Mouse (Mus musculus) kidney, postnatal 4 days (tissue): ENCODE measurements at regions not wholly inside any gene's neighbourhood (a gene's known extent, or its start where the extent isn't known, plus 50 kb on each side); places are given as distances from the start of the nearest gene placed in this dataset.

ENCODE experiments used
- DNase-seq, 2 experiments: peaks; one replicate each; pipeline ENCODE4 v3.0.0; 2021; ENCODE audit warnings: mixed read lengths in 2 of 2

- no peak for DNase-seq
Measured at GRCm38 (mm10) chr14:58815616-58816539, 326.8 kb downstream of the 1700129C05Rik start.

GRCm38 (mm10) chr14:58812585-58812984 is 330.1 kb downstream of the 1700129C05Rik start:
- peak; percentile 20 to 51 for DNase-seq

GRCm38 (mm10) chr14:58801402-58801861 is 341.3 kb downstream of the 1700129C05Rik start:
- no peak for DNase-seq

GRCm38 (mm10) chr14:58788190-58788945 is 354.3 kb downstream of the 1700129C05Rik start:
- no peak for DNase-seq

GRCm38 (mm10) chr14:58787618-58788017 is 355.1 kb downstream of the 1700129C05Rik start:
- DNase-seq = no peak

- peak; percentile 52 to 59 for DNase-seq
Measured at GRCm38 (mm10) chr14:58786791-58787491, 355.8 kb downstream of the 1700129C05Rik start.

- DNase-seq = no peak
Measured at GRCm38 (mm10) chr14:58783201-58783600, 359.5 kb downstream of the 1700129C05Rik start.

GRCm38 (mm10) chr14:58780306-58780705 is 362.4 kb downstream of the 1700129C05Rik start:
- DNase-seq = no peak

- no peak for DNase-seq
Measured at GRCm38 (mm10) chr14:58778675-58779074, 364.0 kb downstream of the 1700129C05Rik start.

GRCm38 (mm10) chr14:58761291-58761690 is 381.4 kb downstream of the 1700129C05Rik start:
- no peak for DNase-seq

- DNase-seq = no peak
Measured at GRCm38 (mm10) chr14:58759759-58760158, 382.9 kb downstream of the 1700129C05Rik start.

- no peak for DNase-seq
Measured at GRCm38 (mm10) chr14:58753781-58754180, 388.9 kb downstream of the 1700129C05Rik start.

GRCm38 (mm10) chr14:58753136-58753535 is 389.6 kb downstream of the 1700129C05Rik start:
- no peak for DNase-seq

GRCm38 (mm10) chr14:58726418-58726817 is 416.3 kb downstream of the 1700129C05Rik start:
- no peak for DNase-seq

- DNase-seq = no peak
Measured at GRCm38 (mm10) chr14:58714856-58715255, 427.8 kb downstream of the 1700129C05Rik start.

GRCm38 (mm10) chr14:58709861-58710260 is 432.8 kb downstream of the 1700129C05Rik start:
- peak in 1 of 2 experiments; percentile 3 for DNase-seq

- no peak for DNase-seq
Measured at GRCm38 (mm10) chr14:58709281-58709680, 433.4 kb downstream of the 1700129C05Rik start.

- peak; percentile 76 for DNase-seq
Measured at GRCm38 (mm10) chr14:58701765-58702164, 440.9 kb downstream of the 1700129C05Rik start.

- DNase-seq = peak in 1 of 2 experiments; percentile 3
Measured at GRCm38 (mm10) chr14:58691129-58691828, 451.4 kb downstream of the 1700129C05Rik start.

- DNase-seq = no peak
Measured at GRCm38 (mm10) chr14:58687814-58688213, 454.9 kb downstream of the 1700129C05Rik start.

GRCm38 (mm10) chr14:58678781-58679180 is 463.9 kb downstream of the 1700129C05Rik start:
- no peak for DNase-seq

- no peak for DNase-seq
Measured at GRCm38 (mm10) chr14:58678126-58678656, 464.5 kb downstream of the 1700129C05Rik start.
